Mouse (Mus musculus): ENCODE measurements at regions not wholly inside any gene's neighbourhood (a gene's known extent, or its start where the extent isn't known, plus 50 kb on each side); places are given as distances from the start of the nearest gene placed in this dataset.

GRCm38 (mm10) chr4:105708080-105708796 lies 81.4 kb upstream of the Gm12728 start:
- no peak for DNase-seq (ENCODE audit: low read depth, low spot score)
- H3K4me1 ChIP-seq (ENCODE audit: control insufficient read depth in 1 of 2, insufficient read depth in 2 of 2, low read length in 2 of 2) = no peaks in the 10 kb centered on the region
- H3K36me3 ChIP-seq (ENCODE audit: control insufficient read depth in 1 of 2, insufficient read depth in 2 of 2, low read length in 2 of 2) = no peaks in the 10 kb centered on the region
- no peaks in the 10 kb centered on the region for H3K27me3 ChIP-seq (ENCODE audit: control insufficient read depth in 1 of 2, insufficient read depth in 2 of 2, low read length in 2 of 2)
- no peak overlapping the region for H3K9ac ChIP-seq (ENCODE audit: control insufficient read depth, low read depth, low read length, poor library complexity, severe bottlenecking)
- no peak overlapping the region for H3K4me3 ChIP-seq (ENCODE audit: control insufficient read depth in 1 of 2, insufficient read depth in 1 of 2, low read depth in 2 of 2, low read length in 2 of 2)
- no peaks in the 10 kb centered on the region for H3K79me2 ChIP-seq (ENCODE audit: control insufficient read depth, insufficient read depth, low read length, poor library complexity)
- no peak for TF ChIP-seq ZNF384 (IDR thresholded peaks at IDR 0.05; ENCODE audit: low read depth, low read length)
- no peak for TF ChIP-seq KAT2A (conservative IDR thresholded peaks at IDR 0.05; ENCODE audit: low read depth, low read length)
- H3K9me3 ChIP-seq (replicated peaks; ENCODE audit: insufficient read depth, low read length) = no peaks in the 10 kb centered on the region
- no peak overlapping the region for H3K27ac ChIP-seq (ENCODE audit: control insufficient read depth, low read depth, low read length)

GRCm38 (mm10) chr4:105713956-105714355 lies 75.7 kb upstream of the Gm12728 start:
- Histone ChIP-seq H3K79me2 (ENCODE audit: control insufficient read depth, insufficient read depth, low read length, poor library complexity) (no peaks in the 10 kb centered on the region), H3K9me3 (replicated peaks; ENCODE audit: insufficient read depth, low read length) (no peaks in the 10 kb centered on the region), H3K27me3 (ENCODE audit: control insufficient read depth in 1 of 2, insufficient read depth in 2 of 2, low read length in 2 of 2) (no peaks in the 10 kb centered on the region), H3K36me3 (ENCODE audit: control insufficient read depth in 1 of 2, insufficient read depth in 2 of 2, low read length in 2 of 2) (no peaks in the 10 kb centered on the region), H3K4me1 (ENCODE audit: control insufficient read depth in 1 of 2, insufficient read depth in 2 of 2, low read length in 2 of 2) (no peaks in the 10 kb centered on the region), H3K4me3 (ENCODE audit: control insufficient read depth in 1 of 2, insufficient read depth in 1 of 2, low read depth in 2 of 2, low read length in 2 of 2) (no peak overlapping the region), H3K9ac (ENCODE audit: control insufficient read depth, low read depth, low read length, poor library complexity, severe bottlenecking) (no peak overlapping the region), H3K27ac (ENCODE audit: control insufficient read depth, low read depth, low read length) (no peak overlapping the region)
- TF ChIP-seq TAL1 (IDR thresholded peaks at IDR 0.05; ENCODE audit: low read length) = no peak
- TF ChIP-seq MYC (IDR thresholded peaks at IDR 0.05; ENCODE audit: low read depth, low read length) = no peak
- TF ChIP-seq E2F4 (IDR thresholded peaks at IDR 0.05; ENCODE audit: borderline replicate concordance, low read depth, low read length) = no peak
- no peak for TF ChIP-seq TCF12 (IDR thresholded peaks at IDR 0.05; ENCODE audit: low read depth, low read length)
- TF ChIP-seq USF1 (IDR thresholded peaks at IDR 0.05; ENCODE audit: low read depth, low read length) = no peak
- no peak for TF ChIP-seq HCFC1 (IDR thresholded peaks at IDR 0.05; ENCODE audit: low read depth, low read length)
- no peak for TF ChIP-seq MAX (IDR thresholded peaks at IDR 0.05; ENCODE audit: low read length)
- no peak for TF ChIP-seq ZC3H11A (IDR thresholded peaks at IDR 0.05; ENCODE audit: low read depth, low read length)
- DNase-seq (ENCODE audit: low read depth, low spot score) = no peak

- H3K27ac ChIP-seq (ENCODE audit: control insufficient read depth, low read depth, low read length) = no peak overlapping the region
- no peak overlapping the region for H3K4me3 ChIP-seq (ENCODE audit: control insufficient read depth in 1 of 2, insufficient read depth in 1 of 2, low read depth in 2 of 2, low read length in 2 of 2)
- no peaks in the 10 kb centered on the region for H3K79me2 ChIP-seq (ENCODE audit: control insufficient read depth, insufficient read depth, low read length, poor library complexity)
- no peak for DNase-seq (ENCODE audit: low read depth, low spot score)
- H3K36me3 ChIP-seq (ENCODE audit: control insufficient read depth in 1 of 2, insufficient read depth in 2 of 2, low read length in 2 of 2) = no peaks in the 10 kb centered on the region
- no peaks in the 10 kb centered on the region for H3K27me3 ChIP-seq (ENCODE audit: control insufficient read depth in 1 of 2, insufficient read depth in 2 of 2, low read length in 2 of 2)
- H3K4me1 ChIP-seq (ENCODE audit: control insufficient read depth in 1 of 2, insufficient read depth in 2 of 2, low read length in 2 of 2) = no peaks in the 10 kb centered on the region
- no peaks in the 10 kb centered on the region for H3K9me3 ChIP-seq (replicated peaks; ENCODE audit: insufficient read depth, low read length)
- no peak for TF ChIP-seq HCFC1 (IDR thresholded peaks at IDR 0.05; ENCODE audit: low read depth, low read length)
- no peak for TF ChIP-seq MEF2A (IDR thresholded peaks at IDR 0.05; ENCODE audit: extremely low read depth, insufficient replicate concordance, low read depth, low read length, poor library complexity, severe bottlenecking)
- no peak for TF ChIP-seq CHD1 (IDR thresholded peaks at IDR 0.05; ENCODE audit: low read depth, low read length)
- no peak for TF ChIP-seq POLR2A (IDR thresholded peaks at IDR 0.05; ENCODE audit: control insufficient read depth in 1 of 2, insufficient read depth in 1 of 2, low read depth in 1 of 2, low read length in 2 of 2, poor library complexity in 1 of 2)
- TF ChIP-seq NELFE (IDR thresholded peaks at IDR 0.05; ENCODE audit: low read depth, low read length) = no peak
- no peak for TF ChIP-seq CHD2 (IDR thresholded peaks at IDR 0.05; ENCODE audit: low read length)
- no peak for TF ChIP-seq MXI1 (IDR thresholded peaks at IDR 0.05; ENCODE audit: low read depth, low read length)
- TF ChIP-seq E2F4 (IDR thresholded peaks at IDR 0.05; ENCODE audit: borderline replicate concordance, low read depth, low read length) = no peak
- TF ChIP-seq GABPA (IDR thresholded peaks at IDR 0.05; ENCODE audit: low read depth, low read length) = no peak
- TF ChIP-seq GATA1 (IDR thresholded peaks at IDR 0.05; ENCODE audit: low read depth, low read length) = no peak
- TF ChIP-seq RAD21 (IDR thresholded peaks at IDR 0.05; ENCODE audit: low read depth, low read length) = no peak
- TF ChIP-seq RCOR1 (IDR thresholded peaks at IDR 0.05; ENCODE audit: low read depth, low read length) = no peak
- TF ChIP-seq TCF12 (IDR thresholded peaks at IDR 0.05; ENCODE audit: low read depth, low read length) = no peak
- no peak for TF ChIP-seq ZNF384 (IDR thresholded peaks at IDR 0.05; ENCODE audit: low read depth, low read length)
- TF ChIP-seq USF2 (IDR thresholded peaks at IDR 0.05; ENCODE audit: borderline replicate concordance in 1 of 2, insufficient read depth in 1 of 2, low read depth in 1 of 2, low read length in 2 of 2) = no peak
- TF ChIP-seq POLR2AphosphoS2 (IDR thresholded peaks at IDR 0.05; ENCODE audit: low read length) = no peak
- TF ChIP-seq SMC3 (IDR thresholded peaks at IDR 0.05; ENCODE audit: low read depth, low read length) = no peak
- TF ChIP-seq ELF1 (IDR thresholded peaks at IDR 0.05; ENCODE audit: low read depth, low read length) = no peak
- TF ChIP-seq TAL1 (IDR thresholded peaks at IDR 0.05; ENCODE audit: low read length) = no peak
- TF ChIP-seq SIN3A (IDR thresholded peaks at IDR 0.05; ENCODE audit: low read length) = no peak
- H3K9ac ChIP-seq (ENCODE audit: control insufficient read depth, low read depth, low read length, poor library complexity, severe bottlenecking) = no peak overlapping the region
Observed at GRCm38 (mm10) chr4:105718080-105718479, 71.6 kb upstream of the Gm12728 start.
